Mouse (Mus musculus) midbrain, postnatal 0 days (tissue): Measurements from ENCODE around the gene Selenot. TPM values are rescaled to one million over a fixed set of nuclear protein-coding genes. Genes with fewer than 3 reads are reported as not detected.
"Not testable (repeated sequence)": the region's sequence is repeated elsewhere in the genome, so short reads cannot be mapped to it uniquely, and the experiment has no call there.

Source experiments
- ATAC-seq: fragments of 200-750 bp; cut with Nextera tagmentation; 2 replicates; pipeline ENCODE4 v1.8.0; 2017; ENCODE audit warnings: moderate number of reproducible peaks, mild to moderate bottlenecking, moderate TSS enrichment, moderate library complexity; ENCODE audit not compliant: low FRiP score
- DNase-seq: peaks from one replicate; pipeline ENCODE4 v3.0.0-alpha.2; 2015; ENCODE audit warnings: low spot score
- H3K27ac ChIP-seq: fragments of 300-500 bp; sonication (generic); 2 replicates; pipeline ENCODE4 v1.5.1; 2014; ENCODE audit warnings: low read depth, mild to moderate bottlenecking, low read length, mixed read lengths
- H3K27me3 ChIP-seq: fragments of 300-500 bp; sonication (generic); 2 replicates; pipeline ENCODE4 v1.6.1; 2014; ENCODE audit warnings: low read length, control low read depth, mixed read lengths; ENCODE audit not compliant: insufficient read depth
- H3K36me3 ChIP-seq: fragments of 300-500 bp; sonication (generic); 2 replicates; pipeline ENCODE4 v1.6.1; 2014; ENCODE audit warnings: low read length, control low read depth, mixed read lengths; ENCODE audit not compliant: insufficient read depth
- H3K4me1 ChIP-seq: fragments of 300-500 bp; sonication (generic); 2 replicates; pipeline ENCODE4 v1.6.1; 2014; ENCODE audit warnings: mild to moderate bottlenecking, control low read depth, antibody characterized with exemption, low read length, mixed read lengths; ENCODE audit not compliant: insufficient read depth
- H3K4me2 ChIP-seq: fragments of 300-500 bp; sonication (generic); 2 replicates; pipeline ENCODE4 v1.6.1; 2014; ENCODE audit warnings: low read depth, mild to moderate bottlenecking, low read length, mixed read lengths; ENCODE audit not compliant: poor library complexity, severe bottlenecking
- H3K4me3 ChIP-seq: fragments of 300-500 bp; sonication (generic); 2 replicates; pipeline ENCODE4 v1.5.1; 2014; ENCODE audit warnings: low read depth, mild to moderate bottlenecking, low read length, moderate library complexity
- H3K9ac ChIP-seq: fragments of 300-500 bp; sonication (generic); replicated peaks from 2 replicates; pipeline ENCODE4 v1.6.1; 2014; ENCODE audit warnings: mild to moderate bottlenecking, low read length, moderate library complexity, mixed read lengths; ENCODE audit not compliant: poor library complexity, severe bottlenecking
- H3K9me3 ChIP-seq: fragments of 300-500 bp; sonication (generic); 2 replicates; pipeline ENCODE4 v1.6.1; 2016; ENCODE audit warnings: low read length, control low read depth
- CTCF ChIP-seq: IDR thresholded peaks from 2 replicates; pipeline ENCODE4 v1.5.1; 2016; ENCODE audit warnings: antibody characterized with exemption, mild to moderate bottlenecking
- WGBS: fragments of 180-500 bp; shearing (Covaris S2); extraction: QIAGEN DNeasy Blood & Tissue Kit; methylation state at CpG from one replicate; pipeline ENCODE4 v1.1.7; 2014; 5-methylcytosine and 5-hydroxymethylcytosine counted together
- polyA plus RNA-seq: library from polyadenylated mRNA; unstranded; fragments of >200 nt; fragmentation: Nextera tagmentation; extraction: Ambion mirVana; gene quantifications from 2 replicates; pipeline ENCODE4 v1.2.1, GENCODE M21; 2015
- total RNA-seq: library from RNA; depleted of rRNA; stranded (reverse); fragments of >200 nt; gene quantifications from 2 replicates; pipeline ENCODE4 v1.2.3, GENCODE M21; 2014

The Selenot gene
- total and polyA plus RNA-seq, 2 experiments from 2014 or later: 25.8 to 220 TPM

DNA sequence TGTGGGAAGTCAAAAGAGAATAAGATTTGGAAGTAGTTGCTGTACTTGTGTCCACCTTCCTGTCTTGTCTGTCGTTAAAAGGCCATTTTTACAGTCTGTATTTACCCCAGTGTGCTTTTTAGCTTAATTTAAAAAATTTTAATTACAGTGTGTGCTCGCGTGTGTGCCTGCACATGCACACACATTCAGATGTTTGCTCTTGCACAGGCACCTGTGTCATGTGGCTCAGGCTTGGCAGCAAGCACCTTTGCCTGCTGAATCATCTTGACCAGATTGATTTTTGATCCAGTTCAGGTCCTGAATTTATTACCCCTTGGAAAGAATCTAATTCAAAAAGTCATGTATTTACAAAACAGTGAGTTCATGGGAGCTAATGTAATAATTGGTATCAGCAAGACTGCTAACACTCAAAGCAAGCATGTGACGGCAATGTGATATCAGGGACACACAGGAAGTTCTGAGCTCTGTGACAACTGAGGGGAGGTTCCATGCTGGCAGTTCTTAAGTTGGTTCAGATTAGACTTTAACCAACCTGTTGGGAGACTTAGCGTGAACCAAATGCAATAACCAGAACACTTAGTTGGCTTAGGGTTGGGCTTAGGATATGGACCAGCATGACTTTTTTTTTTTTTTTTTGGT is 6.5 kb downstream of the Selenot start:
- WGBS: 93% methylated on average over 5 of the region's 5 CpGs
- DNase-seq: no peak
- no peaks in the 10 kb centered on the region for H3K4me1 ChIP-seq
- H3K36me3 ChIP-seq: peaks cover 11% of the 10 kb centered on the region
- TF ChIP-seq CTCF: no peak
- H3K4me2 ChIP-seq: no peak overlapping the region
- H3K9ac ChIP-seq: no peak overlapping the region
- H3K4me3 ChIP-seq: no peak overlapping the region
- H3K27ac ChIP-seq: no peak overlapping the region
- no peaks in the 10 kb centered on the region for H3K9me3 ChIP-seq
- ATAC-seq: no peak
- no peaks in the 10 kb centered on the region for H3K27me3 ChIP-seq

DNA sequence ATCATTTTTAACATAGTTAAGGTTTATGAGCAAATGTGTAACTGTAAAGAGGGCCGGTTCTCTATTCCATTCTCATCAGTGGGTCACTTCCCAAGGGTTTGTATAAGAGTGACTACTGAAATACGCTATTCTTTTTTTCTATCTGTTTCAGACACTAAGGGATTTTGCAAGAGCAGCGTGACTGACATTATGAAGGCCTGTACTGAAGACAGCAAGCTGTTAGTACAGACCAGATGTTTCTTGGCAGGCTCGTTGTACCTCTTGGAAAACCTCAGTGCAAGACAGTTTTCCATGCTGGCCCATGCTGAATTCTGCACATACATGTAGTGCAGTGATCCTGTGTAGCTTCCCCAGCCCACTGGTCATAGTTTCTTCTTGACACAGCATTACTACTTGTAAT is 14.1 kb downstream of the Selenot start:
- H3K36me3 ChIP-seq: peaks cover 19% of the 10 kb centered on the region
- ATAC-seq: not testable (repeated sequence)
- 91% methylated on average over 4 of the region's 4 CpGs for WGBS

DNA sequence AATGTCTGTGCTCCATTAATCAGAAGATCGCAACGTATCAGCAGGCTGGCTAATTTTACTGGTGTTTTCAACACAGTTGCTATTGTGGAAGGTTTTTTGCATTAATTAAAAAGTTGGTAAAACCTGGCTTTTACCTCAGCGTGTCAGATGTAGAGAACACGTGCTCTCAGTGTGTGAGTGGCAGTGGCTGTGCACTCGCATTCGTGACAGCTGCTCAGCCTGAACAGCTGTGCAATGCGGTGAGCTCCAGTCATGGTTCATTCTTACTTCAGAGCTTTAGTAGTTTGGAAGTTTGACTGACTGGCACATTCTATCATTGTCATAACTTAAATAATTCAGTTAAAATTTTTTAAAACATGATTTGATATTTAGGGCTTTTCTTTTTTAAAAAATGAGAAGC is 16.2 kb downstream of the Selenot start:
- not testable (repeated sequence) for H3K4me1 ChIP-seq, ATAC-seq, H3K9me3 ChIP-seq, H3K9ac ChIP-seq, H3K4me3 ChIP-seq, H3K4me2 ChIP-seq, H3K27ac ChIP-seq, H3K36me3 ChIP-seq, DNase-seq, H3K27me3 ChIP-seq
- 76% methylated on average over 7 of the region's 7 CpGs for WGBS

More for the DNA sequence above, 14.1 kb downstream of the Selenot start:
- H3K9ac ChIP-seq, H3K27me3 ChIP-seq, H3K4me1 ChIP-seq, DNase-seq, H3K4me2 ChIP-seq, H3K27ac ChIP-seq, H3K4me3 ChIP-seq, H3K9me3 ChIP-seq: not testable (repeated sequence)

DNA sequence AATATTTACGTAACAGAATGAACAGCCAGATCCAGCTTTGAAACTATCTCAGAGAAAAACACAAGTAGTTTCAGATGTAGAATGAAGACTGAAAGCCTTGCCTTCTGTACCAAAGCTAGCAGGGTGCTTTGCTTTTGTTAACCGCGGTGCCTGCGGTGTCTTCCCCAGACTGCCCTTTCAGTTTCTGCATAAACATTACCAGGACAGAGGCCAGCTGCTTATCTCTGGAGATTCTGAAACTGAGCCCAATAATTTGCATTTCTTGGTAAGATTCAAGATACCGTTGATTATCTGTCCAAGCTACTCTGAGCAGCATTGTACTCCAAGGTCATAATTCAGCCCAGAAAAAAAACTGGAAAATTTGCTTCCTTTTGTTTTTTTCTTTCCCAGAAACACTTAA is 17.2 kb downstream of the Selenot start:
- Histone ChIP-seq H3K4me2 (no peak overlapping the region), H3K9ac (no peak overlapping the region), H3K27ac (no peak overlapping the region), H3K27me3 (no peaks in the 10 kb centered on the region), H3K4me3 (no peak overlapping the region), H3K4me1 (no peaks in the 10 kb centered on the region), H3K9me3 (no peaks in the 10 kb centered on the region), H3K36me3 (peaks cover 8% of the 10 kb centered on the region; the same call in 1 of the 2 replicates)
- no peak for TF ChIP-seq CTCF
- DNase-seq: no peak
- 24% methylated on average over 5 of the region's 5 CpGs for WGBS
- no peak for ATAC-seq

DNA sequence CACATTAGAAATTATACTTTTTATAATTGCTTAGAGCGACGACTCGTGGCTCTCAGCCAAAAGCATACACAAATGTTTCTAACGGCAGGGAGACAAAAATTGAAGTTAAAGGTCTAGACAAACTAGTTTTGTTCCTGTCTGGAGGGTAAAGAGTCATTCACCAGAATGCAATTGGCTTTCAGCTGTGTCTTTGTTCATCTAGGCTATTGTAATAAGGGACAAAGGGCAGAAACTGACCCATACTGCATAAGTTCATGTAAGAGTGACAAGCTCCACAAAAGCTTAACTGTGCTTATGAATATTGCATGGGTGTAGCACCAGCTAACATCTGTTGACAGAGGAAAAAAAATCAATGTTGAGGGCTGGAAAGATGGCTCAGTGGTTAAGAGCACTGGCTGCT is 32.1 kb downstream of the Selenot start:
- H3K4me2 ChIP-seq: no peak overlapping the region
- no peaks in the 10 kb centered on the region for H3K27me3 ChIP-seq
- H3K36me3 ChIP-seq: no peaks in the 10 kb centered on the region
- H3K27ac ChIP-seq: no peak overlapping the region
- no peaks in the 10 kb centered on the region for H3K4me1 ChIP-seq
- H3K4me3 ChIP-seq: no peak overlapping the region
- no peak for DNase-seq
- no peak overlapping the region for H3K9ac ChIP-seq
- ATAC-seq: no peak
- TF ChIP-seq CTCF: no peak
- 36% methylated on average over 4 of the region's 4 CpGs for WGBS
- H3K9me3 ChIP-seq: no peaks in the 10 kb centered on the region

DNA sequence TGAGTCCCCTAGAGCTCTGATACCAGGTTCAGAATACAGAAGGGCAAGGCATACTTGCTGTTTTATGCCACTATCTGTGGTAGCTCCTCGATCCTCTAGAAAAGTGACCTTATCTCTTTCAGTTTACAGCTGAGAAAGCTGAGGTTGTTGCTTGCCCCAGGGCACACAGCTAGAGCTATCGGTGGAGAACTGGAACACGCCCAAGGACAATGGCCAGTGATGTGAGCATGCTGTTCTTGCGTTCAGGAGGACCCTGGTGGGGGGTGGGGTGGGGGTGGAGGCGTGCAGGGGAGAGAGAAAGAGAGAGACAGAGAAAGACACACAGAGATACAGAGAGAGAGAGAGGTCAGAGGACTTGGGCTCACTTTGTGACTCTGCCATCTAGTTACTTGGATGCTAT is 33.5 kb downstream of the Selenot start:
- 77% methylated on average over 5 of the region's 5 CpGs for WGBS
- no peak for ATAC-seq

More for the DNA sequence above, 33.5 kb downstream of the Selenot start:
- Histone ChIP-seq H3K4me3 (no peak overlapping the region), H3K36me3 (no peaks in the 10 kb centered on the region), H3K4me2 (no peak overlapping the region), H3K9ac (no peak overlapping the region), H3K27ac (no peak overlapping the region), H3K4me1 (no peaks in the 10 kb centered on the region), H3K27me3 (no peaks in the 10 kb centered on the region), H3K9me3 (no peaks in the 10 kb centered on the region)
- TF ChIP-seq CTCF: no peak
- no peak for DNase-seq
